Mouse (Mus musculus) hindbrain, embryonic 11.5 days (tissue): ENCODE measurements around the gene Tnrc6a. TPM values are rescaled to one million over a fixed set of nuclear protein-coding genes. Genes with fewer than 3 reads are reported as not detected.
"Not testable (repeated sequence)": the region's sequence is repeated elsewhere in the genome, so short reads cannot be mapped to it uniquely, and the experiment has no call there.

Experiments used
- ATAC-seq: fragments of 200-750 bp; cut with Nextera tagmentation; 2 replicates; pipeline ENCODE4 v1.8.0; 2017; ENCODE audit warnings: mild to moderate bottlenecking, moderate TSS enrichment, moderate library complexity; ENCODE audit not compliant: low FRiP score
- DNase-seq: peaks from one replicate; pipeline ENCODE4 v3.0.0-alpha.2; 2015; ENCODE audit warnings: low spot score
- H3K27ac ChIP-seq: fragments of 300-500 bp; sonication (generic); 2 replicates; pipeline ENCODE4 v1.5.1; 2014; ENCODE audit warnings: mild to moderate bottlenecking, low read depth, low read length
- H3K27me3 ChIP-seq: fragments of 300-500 bp; sonication (generic); 2 replicates; pipeline ENCODE4 v1.6.1; 2014; ENCODE audit warnings: mild to moderate bottlenecking, low read length, moderate library complexity, mixed read lengths; ENCODE audit not compliant: control insufficient read depth, insufficient read depth
- H3K36me3 ChIP-seq: fragments of 300-500 bp; sonication (generic); 2 replicates; pipeline ENCODE4 v1.6.1; 2014; ENCODE audit warnings: mild to moderate bottlenecking, low read length, moderate library complexity, mixed read lengths; ENCODE audit not compliant: control insufficient read depth, insufficient read depth
- H3K4me1 ChIP-seq: fragments of 300-500 bp; sonication (generic); replicated peaks from 2 replicates; pipeline ENCODE4 v1.6.1; 2014; ENCODE audit warnings: low read length, mixed read lengths; ENCODE audit not compliant: control insufficient read depth, insufficient read depth
- H3K4me2 ChIP-seq: fragments of 300-500 bp; sonication (generic); replicated peaks from 2 replicates; pipeline ENCODE4 v1.6.1; 2014; ENCODE audit warnings: mild to moderate bottlenecking, low read depth, low read length
- H3K4me3 ChIP-seq: fragments of 300-500 bp; sonication (generic); 2 replicates; pipeline ENCODE4 v1.5.1; 2014; ENCODE audit warnings: low read depth, low read length
- H3K9ac ChIP-seq: fragments of 300-500 bp; sonication (generic); 2 replicates; pipeline ENCODE4 v1.6.1; 2014; ENCODE audit warnings: low read depth, low read length
- H3K9me3 ChIP-seq: fragments of 300-500 bp; sonication (generic); 2 replicates; pipeline ENCODE4 v1.6.1; 2016; ENCODE audit warnings: low read length; ENCODE audit not compliant: control insufficient read depth
- WGBS: fragments of 180-500 bp; shearing (Covaris S2); extraction: QIAGEN DNeasy Blood & Tissue Kit; methylation state at CpG from one replicate; pipeline ENCODE4 v1.1.7; 2014; 5-methylcytosine and 5-hydroxymethylcytosine counted together
- polyA plus RNA-seq: library from polyadenylated mRNA; unstranded; fragments of >200 nt; fragmentation: Nextera tagmentation; extraction: Ambion mirVana; gene quantifications from 2 replicates; pipeline ENCODE4 v1.2.1, GENCODE M21; 2014

The Tnrc6a gene
- polyA plus RNA-seq, 1 experiment from 2014 or later: 61.3 TPM

GRCm38 (mm10) chr7:123097891-123098750 lies 25.6 kb upstream of the Tnrc6a start:
- Histone ChIP-seq H3K9ac (no peak overlapping the region), H3K9me3 (no peaks in the 10 kb centered on the region), H3K27ac (peak overlapping the region; percentile 47; the same call in 1 of the 2 replicates), H3K4me3 (no peak overlapping the region), H3K27me3 (no peaks in the 10 kb centered on the region), H3K4me1 (0 out of 2 replicates have a peak, but pooled peaks cover 5% of the 10 kb centered on the region), H3K36me3 (no peaks in the 10 kb centered on the region), H3K4me2 (no peak overlapping the region)
- DNase-seq (peak; percentile 80), ATAC-seq (peak; percentile 89)
- 29% methylated on average over 16 of the region's 16 CpGs for WGBS

DNA sequence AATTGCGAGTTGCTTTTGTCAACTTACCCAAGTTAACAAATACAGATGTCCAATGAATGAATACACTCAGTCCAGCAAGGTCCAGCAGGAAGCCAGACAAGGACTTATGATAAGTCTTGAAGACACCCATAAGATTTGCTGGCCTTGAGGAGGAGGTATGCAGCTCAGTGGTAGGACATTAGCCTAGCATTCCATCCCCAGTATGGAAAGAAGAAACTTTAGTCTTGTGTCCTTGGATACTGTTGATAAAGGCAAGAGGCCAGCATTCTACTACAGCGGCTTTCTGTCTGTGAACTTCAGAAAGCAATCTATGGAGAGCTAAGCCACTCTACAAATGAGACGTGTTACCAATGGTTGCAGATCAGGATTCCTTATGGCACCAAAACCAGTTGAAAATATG lies 22.4 kb upstream of the Tnrc6a start:
- WGBS: 86% methylated on average over 3 of the region's 3 CpGs
- DNase-seq: no peak
- H3K27me3 ChIP-seq: no peaks in the 10 kb centered on the region
- H3K4me2 ChIP-seq: no peak overlapping the region
- H3K4me1 ChIP-seq: 0 out of 2 replicates have a peak, but pooled peaks cover 5% of the 10 kb centered on the region
- no peaks in the 10 kb centered on the region for H3K36me3 ChIP-seq
- no peak for ATAC-seq
- no peak overlapping the region for H3K9ac ChIP-seq
- H3K4me3 ChIP-seq: no peak overlapping the region
- no peak overlapping the region for H3K27ac ChIP-seq
- no peaks in the 10 kb centered on the region for H3K9me3 ChIP-seq

DNA sequence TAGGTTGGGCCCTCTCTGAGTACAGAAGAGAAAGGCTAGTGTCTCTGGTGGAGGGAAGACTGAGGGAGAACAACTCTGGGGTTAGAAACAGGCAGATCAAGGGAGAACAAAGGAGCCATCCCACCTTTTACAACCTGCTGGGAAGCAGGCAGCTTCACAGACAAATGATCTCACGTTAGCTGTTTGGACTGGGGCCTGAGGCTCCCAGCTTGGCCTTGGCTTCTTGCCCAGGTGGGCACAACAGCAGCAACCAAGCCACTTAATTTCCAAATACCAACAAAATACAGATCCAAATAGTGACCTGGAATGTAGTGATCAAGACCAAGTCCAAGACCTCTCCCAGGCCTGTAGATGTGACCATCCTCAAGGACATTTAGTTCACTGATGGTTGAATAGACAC lies 18.3 kb upstream of the Tnrc6a start:
- ATAC-seq: not testable (repeated sequence)

DNA sequence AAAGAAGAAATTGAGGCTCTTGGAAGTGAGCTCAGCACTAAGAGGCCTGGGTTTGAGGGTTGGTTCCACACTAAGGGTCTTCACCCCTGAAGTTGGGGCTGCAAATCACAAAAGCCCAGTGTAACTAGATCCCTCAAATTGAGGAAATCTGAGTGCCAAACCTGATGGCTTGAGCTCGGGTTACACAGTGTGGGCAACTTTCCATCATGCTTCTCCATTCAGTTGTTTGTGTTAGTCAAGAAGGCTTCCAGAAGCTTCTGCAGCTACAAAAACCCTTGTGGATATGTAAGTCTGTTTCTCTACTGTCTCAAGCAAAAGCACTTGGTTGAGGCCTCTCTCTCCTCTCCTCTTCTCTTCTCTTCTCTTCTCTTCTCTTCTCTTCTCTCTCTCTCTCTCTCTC lies 17.8 kb upstream of the Tnrc6a start:
- H3K9ac ChIP-seq: no peak overlapping the region
- no peaks in the 10 kb centered on the region for H3K9me3 ChIP-seq
- no peaks in the 10 kb centered on the region for H3K36me3 ChIP-seq
- H3K4me2 ChIP-seq: no peak overlapping the region
- no peaks in the 10 kb centered on the region for H3K4me1 ChIP-seq
- no peak overlapping the region for H3K27ac ChIP-seq
- DNase-seq (no peak), ATAC-seq (no peak)
- H3K4me3 ChIP-seq: no peak overlapping the region
- H3K27me3 ChIP-seq: no peaks in the 10 kb centered on the region
- 61% methylated on average over 1 of the region's 1 CpGs for WGBS

More for the DNA sequence above, 18.3 kb upstream of the Tnrc6a start:
- not testable (repeated sequence) for H3K9me3 ChIP-seq, H3K9ac ChIP-seq, H3K4me2 ChIP-seq, H3K4me1 ChIP-seq, DNase-seq, H3K27ac ChIP-seq, H3K36me3 ChIP-seq, H3K27me3 ChIP-seq, H3K4me3 ChIP-seq
- WGBS: 67% methylated on average over 1 of the region's 1 CpGs

DNA sequence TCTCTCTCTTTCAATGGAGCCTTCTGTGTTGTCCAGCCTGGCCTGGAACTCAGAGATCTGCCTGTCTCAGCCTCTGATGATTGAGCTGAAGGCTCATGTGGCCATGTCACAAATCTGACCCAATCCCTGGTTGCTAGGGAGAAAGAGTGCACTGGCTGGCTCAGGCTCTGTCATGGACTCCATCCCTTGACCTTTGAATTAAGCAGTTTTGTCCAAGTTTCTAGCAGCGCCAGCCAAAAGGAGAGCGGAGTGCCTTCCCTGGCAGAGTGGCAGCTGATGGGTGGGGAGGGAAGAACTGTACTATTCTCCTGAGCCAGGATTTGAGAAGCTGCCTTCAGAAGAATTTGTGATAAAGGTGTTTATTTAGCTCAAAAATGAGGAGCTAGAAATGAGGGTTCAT lies 17.4 kb upstream of the Tnrc6a start:
- H3K27me3 ChIP-seq: no peaks in the 10 kb centered on the region
- DNase-seq: no peak
- H3K4me1 ChIP-seq: no peaks in the 10 kb centered on the region
- no peaks in the 10 kb centered on the region for H3K9me3 ChIP-seq
- H3K36me3 ChIP-seq: no peaks in the 10 kb centered on the region
- H3K4me2 ChIP-seq: no peak overlapping the region
- no peak for ATAC-seq
- no peak overlapping the region for H3K9ac ChIP-seq
- H3K4me3 ChIP-seq: no peak overlapping the region
- 87% methylated on average over 2 of the region's 2 CpGs for WGBS
- H3K27ac ChIP-seq: no peak overlapping the region

- ATAC-seq (no peak), DNase-seq (no peak)
- H3K4me1 ChIP-seq: no peaks in the 10 kb centered on the region
- 69% methylated on average over 13 of the region's 13 CpGs for WGBS
- H3K9me3 ChIP-seq: no peaks in the 10 kb centered on the region
- H3K27me3 ChIP-seq: no peaks in the 10 kb centered on the region
- no peak overlapping the region for H3K4me3 ChIP-seq
- H3K36me3 ChIP-seq: no peaks in the 10 kb centered on the region
- H3K4me2 ChIP-seq: no peak overlapping the region
- H3K9ac ChIP-seq: no peak overlapping the region
- H3K27ac ChIP-seq: no peak overlapping the region
Measured at GRCm38 (mm10) chr7:123108058-123109055, 15.3 kb upstream of the Tnrc6a start.

DNA sequence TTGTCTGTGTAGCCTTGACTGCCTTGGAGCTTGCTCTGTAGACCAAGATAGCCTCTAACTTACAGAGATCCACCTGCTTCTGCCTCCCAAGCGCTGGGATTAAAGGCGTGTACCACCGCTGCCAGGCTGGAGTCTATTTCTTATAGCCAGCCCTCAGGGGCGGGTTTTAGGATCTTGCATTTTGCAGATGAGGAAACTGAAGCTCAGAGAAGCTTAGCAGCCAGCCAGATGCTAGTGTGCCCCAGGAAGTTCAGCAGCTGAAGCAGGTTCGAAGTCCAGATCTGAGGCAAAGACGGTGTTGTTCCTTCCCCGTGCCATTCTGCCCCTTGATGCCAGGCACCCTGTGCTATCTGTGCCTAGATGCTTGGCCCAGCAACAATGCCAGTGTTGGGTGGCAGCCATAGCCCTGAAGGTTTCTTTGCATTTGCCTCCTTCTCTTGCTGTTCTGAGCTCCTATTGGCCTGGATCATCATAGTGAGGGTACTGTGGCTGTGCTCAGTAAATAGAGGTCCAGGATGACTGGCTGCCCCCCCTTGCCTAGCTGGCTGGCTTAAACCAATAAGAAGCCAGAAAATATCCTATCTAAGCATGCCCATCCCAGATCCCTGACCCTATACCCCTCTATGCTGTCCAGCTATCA lies 14.2 kb upstream of the Tnrc6a start:
- no peak for ATAC-seq
- Histone ChIP-seq H3K27me3 (no peaks in the 10 kb centered on the region), H3K9me3 (no peaks in the 10 kb centered on the region), H3K4me3 (no peak overlapping the region), H3K36me3 (no peaks in the 10 kb centered on the region), H3K4me2 (no peak overlapping the region), H3K9ac (no peak overlapping the region), H3K27ac (no peak overlapping the region), H3K4me1 (no peaks in the 10 kb centered on the region)
- no peak for DNase-seq
- WGBS: 94% methylated on average over 7 of the region's 7 CpGs

- DNase-seq (no peak), ATAC-seq (no peak)
- Histone ChIP-seq H3K4me3 (no peak overlapping the region), H3K4me1 (no peaks in the 10 kb centered on the region), H3K27ac (no peak overlapping the region), H3K4me2 (no peak overlapping the region), H3K36me3 (no peaks in the 10 kb centered on the region), H3K27me3 (no peaks in the 10 kb centered on the region), H3K9ac (no peak overlapping the region), H3K9me3 (no peaks in the 10 kb centered on the region)
- 77% methylated on average over 3 of the region's 3 CpGs for WGBS
Measured at GRCm38 (mm10) chr7:123110135-123110534, 13.6 kb upstream of the Tnrc6a start.
